Mouse (Mus musculus) testis, adult 2 months (tissue): Measurements from ENCODE around the gene Pgam1. TPM values are rescaled to one million over a fixed set of nuclear protein-coding genes. Genes with fewer than 3 reads are reported as not detected.

ENCODE experiments used
- H3K27ac ChIP-seq: fragments of 200-500 bp; 2 replicates; pipeline ENCODE4 v1.5.1; 2012; ENCODE audit warnings: low read depth, low read length; ENCODE audit not compliant: control insufficient read depth, insufficient read depth
- H3K27me3 ChIP-seq: fragments of 200-500 bp; 2 replicates; pipeline ENCODE4 v1.6.1; 2012; ENCODE audit warnings: mild to moderate bottlenecking, low read length, moderate library complexity; ENCODE audit not compliant: control insufficient read depth, insufficient read depth
- H3K36me3 ChIP-seq: fragments of 200-500 bp; 2 replicates; pipeline ENCODE4 v1.6.1; 2012; ENCODE audit warnings: mild to moderate bottlenecking, low read length; ENCODE audit not compliant: control insufficient read depth, insufficient read depth
- H3K4me1 ChIP-seq: fragments of 200-500 bp; 2 replicates; pipeline ENCODE4 v1.6.1; 2012; ENCODE audit warnings: low read length; ENCODE audit not compliant: control insufficient read depth, insufficient read depth
- H3K4me3 ChIP-seq: fragments of 200-500 bp; 2 replicates; pipeline ENCODE4 v1.5.1; 2012; ENCODE audit warnings: low read depth, mild to moderate bottlenecking, low read length, moderate library complexity, mixed read lengths; ENCODE audit not compliant: control insufficient read depth
- CTCF ChIP-seq: fragments of 200-500 bp; IDR thresholded peaks from 2 replicates; pipeline ENCODE4 v1.5.1; 2012; ENCODE audit warnings: low read depth, mild to moderate bottlenecking, inconsistent platforms, low read length, moderate library complexity; ENCODE audit not compliant: control insufficient read depth, insufficient read depth, insufficient replicate concordance
- POLR2A ChIP-seq: fragments of 200-500 bp; IDR thresholded peaks from 2 replicates; pipeline ENCODE4 v1.6.1; 2012; ENCODE audit warnings: low read depth, mild to moderate bottlenecking, inconsistent platforms, low read length, moderate library complexity; ENCODE audit not compliant: control insufficient read depth
- polyA plus RNA-seq: library from polyadenylated mRNA; depleted of rRNA; stranded (reverse); fragments of >200 nt; gene quantifications from 2 replicates; pipeline ENCODE4 v1.2.3, GENCODE M21; 2012; rRNA removed

Pgam1 gene
- polyA plus RNA-seq, 1 experiment, result 64.2 TPM

- TF ChIP-seq POLR2A, result no peak
- TF ChIP-seq CTCF, result no peak
- Histone ChIP-seq H3K27ac (no peak overlapping the region), H3K27me3 (no peaks in the 10 kb centered on the region), H3K4me1 (no peaks in the 10 kb centered on the region), H3K4me3 (no peak overlapping the region), H3K36me3 (peaks cover 5% of the 10 kb centered on the region)
Measured at GRCm38 (mm10) chr19:41953574-41953973, 41.9 kb downstream of the Pgam1 start.

Other genes with a start within 250 kb of the Pgam1 start
- 9.6 and 11.7 TPM in 2 replicates for gene Slit1, start 168.3 kb upstream of the Pgam1 start, polyA plus RNA-seq
- gene Arhgap19, start 109.9 kb upstream of the Pgam1 start, polyA plus RNA-seq, result 33.9 and 39.1 TPM in 2 replicates
- gene Frat1, start 82.0 kb upstream of the Pgam1 start, polyA plus RNA-seq, result 103 and 140 TPM in 2 replicates
- gene Frat2, start 63.8 kb upstream of the Pgam1 start, polyA plus RNA-seq, result 47.7 and 64.2 TPM in 2 replicates
- 29.5 and 32.3 TPM in 2 replicates for gene Rrp12, start 15.8 kb upstream of the Pgam1 start, polyA plus RNA-seq
- gene Exosc1, start 21.5 kb downstream of the Pgam1 start, polyA plus RNA-seq, result 27.5 and 28.5 TPM in 2 replicates
- 34.8 and 44.9 TPM in 2 replicates for gene Zdhhc16, start 21.6 kb downstream of the Pgam1 start, polyA plus RNA-seq
- 45.8 and 46.5 TPM in 2 replicates for gene Mms19, start 69.2 kb downstream of the Pgam1 start, polyA plus RNA-seq
- 282 and 310 TPM in 2 replicates for gene Ubtd1, start 69.8 kb downstream of the Pgam1 start, polyA plus RNA-seq
- 0.62 and 0.63 TPM in 2 replicates for gene Ankrd2, start 124.1 kb downstream of the Pgam1 start, polyA plus RNA-seq
- gene Hoga1, start 133.7 kb downstream of the Pgam1 start, polyA plus RNA-seq, result 10.8 and 11.7 TPM in 2 replicates
- 1,397 and 1,535 TPM in 2 replicates for gene 4933411K16Rik, start 140.3 kb downstream of the Pgam1 start, polyA plus RNA-seq
- gene Morn4, start 174.4 kb downstream of the Pgam1 start, polyA plus RNA-seq, result 190 TPM in 2 replicates
- gene Pi4k2a, start 178.5 kb downstream of the Pgam1 start, polyA plus RNA-seq, result 27.2 and 27.8 TPM in 2 replicates
- gene Avpi1, start 217.1 kb downstream of the Pgam1 start, polyA plus RNA-seq, result 8.4 and 10.8 TPM in 2 replicates
- gene Marveld1, start 235.5 kb downstream of the Pgam1 start, polyA plus RNA-seq, result 5.5 and 5.9 TPM in 2 replicates